Mouse (Mus musculus) brown adipose tissue, adult 24 weeks (tissue): ENCODE results near the gene 4930558K02Rik. TPM values are rescaled to one million over a fixed set of nuclear protein-coding genes. Genes with fewer than 3 reads are reported as not detected.

Experiments used
- H3K27ac ChIP-seq: fragments of 200-500 bp; replicated peaks from 2 replicates; pipeline ENCODE4 v1.5.1; 2012; ENCODE audit warnings: low read depth, mild to moderate bottlenecking, low read length
- H3K4me1 ChIP-seq: fragments of 200-500 bp; 2 replicates; pipeline ENCODE4 v1.6.1; 2012; ENCODE audit warnings: low read length, mixed read lengths; ENCODE audit not compliant: control insufficient read depth, insufficient read depth, insufficient read length
- H3K4me3 ChIP-seq: fragments of 200-500 bp; 2 replicates; pipeline ENCODE4 v1.5.1; 2012; ENCODE audit warnings: low read depth, mild to moderate bottlenecking, low read length, moderate library complexity; ENCODE audit not compliant: insufficient read depth
- polyA plus RNA-seq: library from polyadenylated mRNA; stranded (reverse); fragments of >200 nt; gene quantifications from 2 replicates; pipeline ENCODE4 v1.2.4, GENCODE M21; 2012; ENCODE audit not compliant: missing spikeins, insufficient read depth, insufficient read length

4930558K02Rik gene
- polyA plus RNA-seq, 1 experiment: not detected

- no peak overlapping the region for H3K4me3 ChIP-seq
Measured at GRCm38 (mm10) chr1:161942082-161942481, 37.4 kb downstream of the 4930558K02Rik start.

DNA sequence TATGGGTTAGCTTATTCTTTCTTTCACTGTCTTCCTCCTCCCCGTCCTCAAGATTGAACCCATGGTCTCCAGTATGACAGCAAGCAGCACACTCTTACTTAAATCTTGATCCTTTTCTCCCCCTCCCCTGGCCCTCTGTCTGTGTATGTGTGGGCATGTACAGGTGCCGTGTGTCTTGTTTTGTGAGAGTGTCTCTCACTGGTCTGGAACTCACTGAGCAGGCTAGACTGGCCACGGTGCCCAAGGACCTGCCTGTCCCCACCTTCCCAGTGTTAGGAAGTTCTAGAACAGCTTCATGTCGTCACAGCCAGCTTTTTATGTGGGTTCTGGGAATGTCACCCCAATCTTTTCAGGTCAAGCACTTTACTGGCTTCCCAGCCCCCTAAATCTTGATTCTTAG lies 47.1 kb downstream of the 4930558K02Rik start:
- Histone ChIP-seq H3K4me3 (no peak overlapping the region), H3K4me1 (no peaks in the 10 kb centered on the region)

More at GRCm38 (mm10) chr1:161942082-161942481, 37.4 kb downstream of the 4930558K02Rik start:
- Histone ChIP-seq H3K27ac (no peak overlapping the region), H3K4me1 (no peaks in the 10 kb centered on the region)

DNA sequence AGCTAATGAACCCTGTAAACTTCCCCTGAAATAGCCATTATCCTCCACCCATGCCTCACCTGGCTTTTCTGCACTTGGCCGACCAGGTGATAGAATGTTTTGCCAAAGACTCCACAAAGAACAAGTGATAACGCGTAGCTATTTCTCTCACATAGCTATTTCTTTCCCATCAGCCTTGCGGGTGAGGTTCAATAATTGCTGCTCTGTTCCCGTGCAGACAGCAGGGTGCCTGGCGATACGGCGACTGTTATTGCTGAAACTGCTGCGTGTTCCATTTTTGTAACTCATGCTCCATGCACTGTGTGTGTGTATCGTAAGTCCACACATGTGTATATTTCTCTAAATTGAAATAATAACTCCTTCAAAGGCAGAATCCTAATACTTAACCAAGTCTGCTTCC lies 47.6 kb downstream of the 4930558K02Rik start:
- Histone ChIP-seq H3K4me3 (no peak overlapping the region), H3K27ac (no peak overlapping the region), H3K4me1 (no peaks in the 10 kb centered on the region)

More for the DNA sequence above, 47.1 kb downstream of the 4930558K02Rik start:
- H3K27ac ChIP-seq: no peak overlapping the region

DNA sequence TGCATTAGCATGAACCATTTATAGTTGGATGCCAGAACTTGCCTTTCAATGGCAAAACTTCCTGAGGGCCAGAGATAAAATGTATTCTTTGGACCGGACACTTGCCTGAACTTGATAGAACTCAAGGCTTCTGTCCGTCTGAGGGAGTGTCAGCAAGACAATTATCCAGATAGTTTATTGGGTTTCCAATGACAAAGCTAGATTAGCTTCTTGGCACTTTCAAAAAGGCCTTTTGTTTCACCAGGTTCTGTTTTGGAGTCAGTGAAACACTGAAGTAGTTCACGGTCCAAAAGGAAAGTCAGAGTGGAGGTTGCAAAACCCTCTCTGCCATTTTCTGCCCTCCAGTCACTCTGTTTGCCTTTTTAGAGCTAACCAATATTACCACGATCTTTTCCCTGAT lies 48.1 kb downstream of the 4930558K02Rik start:
- Histone ChIP-seq H3K4me3 (no peak overlapping the region), H3K27ac (no peak overlapping the region), H3K4me1 (no peaks in the 10 kb centered on the region)

DNA sequence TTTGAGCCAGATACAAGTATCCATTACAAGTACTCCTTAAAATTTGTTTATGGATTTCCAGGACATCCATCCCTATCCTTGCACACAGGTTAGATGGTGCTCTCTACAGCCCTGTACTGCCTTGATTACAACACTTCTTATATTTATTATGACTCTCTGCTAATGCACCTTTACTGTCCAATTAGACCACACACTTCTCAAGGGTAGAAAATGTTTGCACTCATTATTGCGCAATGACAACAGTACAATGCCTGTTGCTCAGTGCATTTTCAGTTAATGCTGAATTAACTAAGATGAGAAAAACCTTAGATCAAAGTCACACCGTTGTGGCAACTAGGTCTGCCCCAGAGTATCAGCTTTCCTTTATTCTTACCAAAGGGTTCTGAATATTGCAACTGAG lies 51.5 kb downstream of the 4930558K02Rik start:
- Histone ChIP-seq H3K27ac (no peak overlapping the region), H3K4me1 (no peaks in the 10 kb centered on the region), H3K4me3 (no peak overlapping the region)

DNA sequence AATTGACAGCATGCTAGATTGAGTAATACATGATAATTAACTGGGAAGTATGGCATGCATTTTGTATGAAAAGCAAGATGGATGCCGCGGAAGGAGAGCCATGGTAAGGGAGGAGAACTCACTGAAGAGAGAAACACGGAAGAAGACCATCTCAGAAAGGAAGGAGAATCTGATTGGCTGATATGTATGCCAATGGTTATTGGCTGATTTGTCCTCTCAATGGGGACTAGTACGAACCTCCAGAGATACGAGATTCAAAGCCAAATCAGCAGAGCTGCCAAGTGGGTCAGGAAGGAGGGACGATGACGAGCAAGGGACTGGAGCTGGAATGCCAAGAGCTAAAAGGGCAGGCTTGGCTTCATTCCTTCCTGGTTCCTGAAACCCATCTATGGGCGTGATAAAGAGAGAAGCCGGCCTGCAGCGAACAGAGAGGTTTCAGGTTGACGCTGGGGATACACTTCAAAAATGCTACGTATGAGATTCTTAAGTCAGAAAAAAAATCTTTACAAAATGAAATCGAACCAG lies 54.1 kb downstream of the 4930558K02Rik start:
- H3K4me1 ChIP-seq: no peaks in the 10 kb centered on the region
- H3K27ac ChIP-seq: no peak overlapping the region
- no peak overlapping the region for H3K4me3 ChIP-seq

- Histone ChIP-seq H3K27ac (no peak overlapping the region), H3K4me1 (no peaks in the 10 kb centered on the region), H3K4me3 (no peak overlapping the region)
Measured at GRCm38 (mm10) chr1:161924321-161924720, 55.1 kb downstream of the 4930558K02Rik start.

DNA sequence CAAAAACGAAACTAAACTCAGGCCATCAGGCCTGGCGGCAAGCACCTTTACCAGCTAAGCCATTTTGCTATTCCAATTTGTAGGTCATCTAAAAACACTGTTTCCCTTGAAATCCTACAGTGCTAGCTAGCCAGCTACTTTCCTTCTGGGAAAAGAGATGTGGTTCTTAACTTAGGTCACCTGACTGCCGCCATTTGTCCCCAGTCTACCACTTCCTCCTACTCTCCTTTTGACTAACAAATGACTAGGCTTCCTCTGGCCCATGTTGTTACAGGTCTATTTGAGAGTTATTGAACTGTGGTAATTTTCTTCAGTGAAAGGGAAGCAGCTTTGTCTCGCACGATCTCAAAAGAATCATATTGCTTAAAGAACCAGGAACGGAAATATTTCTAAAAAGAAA lies 57.5 kb downstream of the 4930558K02Rik start:
- Histone ChIP-seq H3K4me3 (no peak overlapping the region), H3K27ac (no peak overlapping the region)

DNA sequence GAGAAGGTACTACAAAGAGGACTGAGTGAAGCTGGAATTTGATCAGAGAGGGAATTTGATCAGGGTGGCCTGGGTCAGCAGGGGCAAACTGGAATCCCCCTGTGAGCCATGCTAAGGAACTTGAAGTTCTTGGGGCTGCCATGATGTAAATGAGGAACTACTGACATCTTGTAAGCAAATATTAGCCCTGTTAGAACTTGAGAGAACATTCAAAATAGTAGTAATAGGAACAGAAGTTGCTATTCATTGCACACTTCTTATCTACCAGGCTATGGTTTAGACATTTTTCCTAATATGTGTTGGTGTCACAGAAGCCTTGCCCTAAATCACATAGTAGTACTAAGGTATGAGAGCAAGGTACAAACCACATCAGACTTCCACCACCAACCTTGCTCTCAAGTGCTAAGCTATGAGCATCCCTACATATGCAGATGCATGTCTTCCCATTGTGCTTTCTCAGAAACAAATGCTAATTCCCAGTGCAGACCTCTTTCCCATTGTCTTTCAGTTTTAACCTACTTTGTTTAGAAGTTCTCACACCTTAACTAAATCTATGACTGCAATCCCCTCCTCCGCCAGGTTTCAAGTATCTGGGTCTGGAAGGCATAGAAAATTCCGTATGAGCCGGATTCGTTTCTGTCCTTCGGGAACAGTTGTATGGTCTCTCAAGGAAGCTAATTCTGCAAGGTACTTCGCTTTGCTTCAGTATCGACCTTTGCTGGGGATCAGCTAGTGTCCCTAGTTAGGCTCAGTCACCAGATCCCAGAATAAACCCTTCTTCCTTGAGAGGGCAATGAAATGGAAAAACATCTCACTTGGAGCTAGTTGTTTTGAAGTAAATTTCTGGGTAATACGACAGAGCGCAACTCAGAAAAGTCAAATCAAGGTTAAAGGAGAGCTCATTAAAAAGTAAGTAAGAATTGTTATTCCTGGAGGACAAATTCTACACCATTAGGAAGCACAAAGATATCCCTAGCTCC lies 58.7 kb downstream of the 4930558K02Rik start:
- Histone ChIP-seq H3K27ac (no peak overlapping the region), H3K4me1 (no peaks in the 10 kb centered on the region), H3K4me3 (no peak overlapping the region)

More for the DNA sequence above, 57.5 kb downstream of the 4930558K02Rik start:
- no peaks in the 10 kb centered on the region for H3K4me1 ChIP-seq

DNA sequence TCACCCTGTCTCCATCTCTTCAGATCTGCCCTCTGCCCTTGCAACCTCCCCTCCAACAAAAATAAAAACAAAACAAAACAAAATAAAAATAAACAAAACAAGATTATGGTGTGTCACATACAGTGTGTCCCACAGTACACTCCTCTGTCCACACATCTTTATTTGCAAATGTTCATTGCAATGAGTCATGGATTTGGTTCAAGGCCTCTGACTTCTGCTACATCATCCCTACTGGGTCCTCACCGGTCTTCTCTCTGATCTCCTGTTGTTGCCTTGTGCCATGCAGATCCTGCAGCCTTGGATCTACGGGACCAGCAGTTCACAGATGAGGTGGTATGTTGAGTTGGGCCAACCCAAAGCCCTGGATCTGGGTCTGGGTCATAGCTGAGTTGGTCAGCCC lies 59.8 kb downstream of the 4930558K02Rik start:
- Histone ChIP-seq H3K27ac (no peak overlapping the region), H3K4me1 (no peaks in the 10 kb centered on the region), H3K4me3 (no peak overlapping the region)

DNA sequence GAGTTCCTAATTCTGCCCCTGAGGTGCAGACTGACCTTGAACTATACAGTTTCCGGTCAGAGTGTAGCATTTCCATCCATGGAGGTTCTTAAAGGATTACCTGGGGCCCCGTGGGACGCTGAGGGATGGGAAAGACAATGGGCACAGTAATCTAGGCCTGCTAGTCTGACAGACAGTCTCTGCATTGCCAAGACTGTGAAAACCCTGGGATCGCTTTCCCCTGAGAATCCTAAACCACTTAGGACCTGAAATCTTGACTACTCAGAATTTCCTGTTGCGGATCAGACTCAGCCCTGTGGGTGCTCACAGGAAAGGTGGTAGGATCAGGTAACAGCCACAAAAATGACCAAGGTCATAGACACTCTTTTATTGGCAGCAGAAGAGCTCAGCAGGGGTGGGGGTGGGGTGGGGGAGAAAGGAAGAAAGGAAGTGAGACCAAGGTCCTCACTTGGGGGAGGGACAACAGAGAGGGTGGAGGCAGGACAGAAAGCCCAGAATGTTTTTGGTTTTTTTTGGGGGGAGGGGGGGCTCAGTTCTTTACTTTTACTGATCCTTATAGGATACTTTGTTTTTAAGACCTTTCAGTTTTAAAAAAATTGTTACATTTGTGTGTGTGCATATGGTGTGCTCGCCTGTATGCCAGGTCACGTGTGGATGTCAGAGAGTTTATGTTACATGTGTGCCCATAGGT lies 60.6 kb downstream of the 4930558K02Rik start:
- no peaks in the 10 kb centered on the region; the same call in 1 of the 2 replicates for H3K4me1 ChIP-seq
- no peak overlapping the region for H3K4me3 ChIP-seq
- no peak overlapping the region for H3K27ac ChIP-seq

- Histone ChIP-seq H3K4me1 (peaks cover 3% of the 10 kb centered on the region; the same call in 1 of the 2 replicates), H3K4me3 (no peak overlapping the region), H3K27ac (no peak overlapping the region)
Measured at GRCm38 (mm10) chr1:161917940-161918484, 61.4 kb downstream of the 4930558K02Rik start.

DNA sequence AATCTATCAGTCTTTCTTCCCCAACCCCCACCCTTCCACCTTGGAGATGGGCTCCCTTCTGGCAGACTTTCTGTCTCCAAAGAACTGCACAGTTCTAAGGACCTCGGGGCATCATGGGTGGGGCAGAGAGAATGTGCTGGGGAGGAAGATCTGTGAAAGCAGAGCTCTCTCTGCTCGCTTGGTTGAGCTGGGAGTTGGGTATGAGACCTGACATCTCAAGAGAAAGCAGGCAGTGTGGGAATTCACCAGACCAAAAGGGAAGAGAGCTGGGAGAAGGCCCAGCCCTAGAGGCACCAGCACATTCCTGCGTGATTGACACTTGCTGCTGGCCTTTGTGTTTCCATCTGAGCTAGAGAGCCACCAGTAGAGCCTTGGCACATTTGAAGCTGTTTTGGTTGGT lies 63.4 kb downstream of the 4930558K02Rik start:
- Histone ChIP-seq H3K27ac (no peak overlapping the region), H3K4me1 (peaks cover 3% of the 10 kb centered on the region; the same call in 1 of the 2 replicates), H3K4me3 (no peak overlapping the region)

GRCm38 (mm10) chr1:161913648-161913984 lies 65.8 kb downstream of the 4930558K02Rik start:
- Histone ChIP-seq H3K4me1 (peaks cover 3% of the 10 kb centered on the region; the same call in 1 of the 2 replicates), H3K4me3 (no peak overlapping the region), H3K27ac (no peak overlapping the region)
